Mouse (Mus musculus) brain, embryonic 14.5 days (tissue): Measurements from ENCODE around the gene Grik3.

Source experiments
- CTCF ChIP-seq: fragments of 200-500 bp; IDR thresholded peaks from 2 replicates; pipeline ENCODE4 v1.5.1; 2012; ENCODE audit warnings: inconsistent platforms, mild to moderate bottlenecking, moderate library complexity, borderline replicate concordance; ENCODE audit not compliant: insufficient read depth, insufficient read length; ENCODE audit errors: extremely low read depth
- POLR2A ChIP-seq: fragments of 200-500 bp; IDR thresholded peaks from 2 replicates; pipeline ENCODE4 v1.6.1; 2012; ENCODE audit warnings: mild to moderate bottlenecking, inconsistent platforms, borderline replicate concordance; ENCODE audit not compliant: poor library complexity, insufficient read depth, insufficient read length, severe bottlenecking; ENCODE audit errors: extremely low read depth

- TF ChIP-seq POLR2A (no peak), CTCF (no peak)
Measured at GRCm38 (mm10) chr4:125478071-125478470, 12.4 kb upstream of the Grik3 start.
